Mouse (Mus musculus) bone marrow macrophage, adult 2 months (primary cell): ENCODE data around the gene Tekt3.

Experiments used
- CTCF ChIP-seq: IDR thresholded peaks from 2 replicates; pipeline ENCODE4 v1.5.1; 2012; ENCODE audit warnings: low read depth, mild to moderate bottlenecking, low read length, moderate library complexity
- POLR2A ChIP-seq: IDR thresholded peaks from 2 replicates; pipeline ENCODE4 v1.6.1; 2012; ENCODE audit warnings: mild to moderate bottlenecking, low read depth, low read length, borderline replicate concordance

DNA sequence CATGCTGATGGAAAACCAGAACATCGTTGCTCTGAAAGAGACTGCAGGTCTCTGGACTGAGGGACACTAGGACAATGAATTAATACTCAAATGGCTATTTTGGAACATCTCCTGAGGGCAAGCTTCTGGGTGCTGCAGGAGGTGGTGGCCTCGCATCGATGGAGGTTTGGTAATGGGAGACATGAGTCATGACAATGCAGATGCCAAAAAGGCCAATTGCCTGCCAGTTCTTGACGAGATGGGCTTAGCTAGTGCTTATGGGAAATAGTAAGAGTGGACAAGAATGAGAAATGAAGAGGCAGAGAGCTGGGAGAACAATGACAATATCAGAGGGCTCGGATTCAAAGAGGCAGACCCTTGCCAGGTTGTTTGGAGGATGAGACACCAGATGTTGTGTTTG lies 38.0 kb upstream of the Tekt3 start:
- TF ChIP-seq CTCF (no peak), POLR2A (no peak)
